Mouse (Mus musculus): ENCODE data around the gene Cabin1. TPM values are rescaled to one million over a fixed set of nuclear protein-coding genes. Genes with fewer than 3 reads are reported as not detected.

The Cabin1 gene
- polyA plus RNA-seq (2012; rRNA removed) = 43.8 and 56.6 TPM in 2 replicates

GRCm38 (mm10) chr10:75763682-75764518, at the start of gene Cabin1:
Cabin1 (minus strand) TSS chr10:75764341.
- peak; percentile 99 for DNase-seq (ENCODE audit: low read depth)
- TF ChIP-seq POLR2A (IDR thresholded peaks at IDR 0.05; ENCODE audit: borderline replicate concordance, extremely low read depth, insufficient read depth, insufficient read length, poor library complexity, severe bottlenecking) (peak; percentile 57; the same call in 1 of the 2 replicates), CTCF (IDR thresholded peaks at IDR 0.05; ENCODE audit: borderline replicate concordance, extremely low read depth, insufficient read depth, insufficient read length) (no peak)

- no peak for TF ChIP-seq CTCF (IDR thresholded peaks at IDR 0.05; ENCODE audit: borderline replicate concordance, extremely low read depth, insufficient read depth, insufficient read length)
- TF ChIP-seq POLR2A (IDR thresholded peaks at IDR 0.05; ENCODE audit: borderline replicate concordance, extremely low read depth, insufficient read depth, insufficient read length, poor library complexity, severe bottlenecking) = no peak
- DNase-seq (ENCODE audit: low read depth) = no peak
Observed at GRCm38 (mm10) chr10:75804217-75804616, 40.1 kb upstream of the Cabin1 start.

- DNase-seq (ENCODE audit: low read depth) = peak; percentile 57
Observed at GRCm38 (mm10) chr10:75798176-75798696, 34.1 kb upstream of the Cabin1 start, which contains the start of gene Gstt1. Gstt1 (minus strand) TSS chr10:75798584.

GRCm38 (mm10) chr10:75797619-75798175, 33.6 kb upstream of the Cabin1 start:
- TF ChIP-seq POLR2A (IDR thresholded peaks at IDR 0.05; ENCODE audit: borderline replicate concordance, extremely low read depth, insufficient read depth, insufficient read length, poor library complexity, severe bottlenecking) = no peak
- no peak for TF ChIP-seq CTCF (IDR thresholded peaks at IDR 0.05; ENCODE audit: borderline replicate concordance, extremely low read depth, insufficient read depth, insufficient read length)
- DNase-seq (ENCODE audit: low read depth) = peak; percentile 58

More at GRCm38 (mm10) chr10:75798176-75798696, 34.1 kb upstream of the Cabin1 start, which contains the start of gene Gstt1:
- TF ChIP-seq CTCF (IDR thresholded peaks at IDR 0.05; ENCODE audit: borderline replicate concordance, extremely low read depth, insufficient read depth, insufficient read length) (no peak), POLR2A (IDR thresholded peaks at IDR 0.05; ENCODE audit: borderline replicate concordance, extremely low read depth, insufficient read depth, insufficient read length, poor library complexity, severe bottlenecking) (no peak)

DNA sequence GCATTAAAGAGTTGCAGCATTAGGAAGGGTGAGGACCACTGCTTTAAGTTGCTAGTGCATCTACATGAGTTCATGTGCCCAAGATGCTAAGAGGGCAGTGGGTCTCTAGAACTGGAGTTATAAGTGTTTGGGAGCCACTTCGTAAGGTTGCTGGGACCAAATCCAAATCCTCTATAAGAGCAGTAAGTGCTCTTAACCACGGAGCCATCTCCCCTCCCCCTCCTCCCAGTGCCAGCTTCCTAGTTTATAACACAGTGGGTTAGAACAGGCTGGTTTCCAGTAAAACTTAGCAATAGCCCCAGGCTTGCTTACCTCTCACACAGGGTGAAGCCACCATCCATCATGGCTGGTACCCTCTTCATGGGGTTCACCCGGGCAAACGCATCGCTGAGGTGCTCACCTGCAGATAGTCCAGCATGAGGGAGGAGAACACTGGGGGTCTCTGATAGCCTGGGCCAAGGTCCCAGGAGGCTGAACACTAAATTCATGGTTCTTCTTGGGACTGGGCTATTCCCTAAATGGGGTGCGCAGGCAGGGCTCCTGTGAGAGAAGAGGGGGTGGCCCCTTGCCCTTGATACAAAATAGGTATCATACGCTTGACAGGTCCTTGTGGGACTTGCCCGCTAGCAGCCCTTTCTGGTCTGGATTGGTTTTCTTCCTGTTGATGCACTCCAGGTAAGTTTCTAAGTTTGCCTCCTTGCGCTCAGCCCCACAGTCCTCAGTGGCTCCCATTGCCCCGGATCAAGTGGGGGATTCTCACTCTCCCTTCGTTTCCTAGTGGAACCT, 32.8 kb upstream of the Cabin1 start:
- TF ChIP-seq CTCF (IDR thresholded peaks at IDR 0.05; ENCODE audit: borderline replicate concordance, extremely low read depth, insufficient read depth, insufficient read length) = no peak
- no peak for TF ChIP-seq POLR2A (IDR thresholded peaks at IDR 0.05; ENCODE audit: borderline replicate concordance, extremely low read depth, insufficient read depth, insufficient read length, poor library complexity, severe bottlenecking)
- DNase-seq (ENCODE audit: low read depth) = no peak

DNA sequence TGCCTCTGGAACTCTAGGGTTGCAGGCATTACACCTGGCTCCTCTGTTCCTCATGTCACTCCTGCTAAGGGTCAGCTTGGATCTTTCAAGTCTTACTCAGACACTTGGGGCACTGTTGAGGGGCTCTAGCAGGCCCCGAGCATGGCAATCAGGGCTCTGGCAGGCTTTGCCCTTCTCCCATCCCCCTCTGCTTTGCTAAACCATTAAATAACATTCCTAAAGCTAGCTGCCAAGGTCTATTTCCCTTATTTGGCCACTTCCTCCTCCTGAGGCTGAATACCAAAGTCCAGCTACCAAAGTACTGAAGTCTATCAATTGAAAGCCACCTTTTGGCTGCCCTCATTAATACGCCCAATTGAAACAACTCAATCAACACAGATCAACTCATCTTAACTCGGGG, 30.7 kb upstream of the Cabin1 start:
- TF ChIP-seq CTCF (IDR thresholded peaks at IDR 0.05; ENCODE audit: borderline replicate concordance, extremely low read depth, insufficient read depth, insufficient read length) = no peak
- no peak for TF ChIP-seq POLR2A (IDR thresholded peaks at IDR 0.05; ENCODE audit: borderline replicate concordance, extremely low read depth, insufficient read depth, insufficient read length, poor library complexity, severe bottlenecking)

GRCm38 (mm10) chr10:75790773-75791172, 26.6 kb upstream of the Cabin1 start:
- TF ChIP-seq CTCF (IDR thresholded peaks at IDR 0.05; ENCODE audit: borderline replicate concordance, extremely low read depth, insufficient read depth, insufficient read length) (peak; percentile 20; the same call in 1 of the 2 replicates), POLR2A (IDR thresholded peaks at IDR 0.05; ENCODE audit: borderline replicate concordance, extremely low read depth, insufficient read depth, insufficient read length, poor library complexity, severe bottlenecking) (no peak)
- peak; percentile 23 for DNase-seq (ENCODE audit: low read depth)

More for the DNA sequence above, 30.7 kb upstream of the Cabin1 start:
- peak; percentile 42 for DNase-seq (ENCODE audit: low read depth)

DNA sequence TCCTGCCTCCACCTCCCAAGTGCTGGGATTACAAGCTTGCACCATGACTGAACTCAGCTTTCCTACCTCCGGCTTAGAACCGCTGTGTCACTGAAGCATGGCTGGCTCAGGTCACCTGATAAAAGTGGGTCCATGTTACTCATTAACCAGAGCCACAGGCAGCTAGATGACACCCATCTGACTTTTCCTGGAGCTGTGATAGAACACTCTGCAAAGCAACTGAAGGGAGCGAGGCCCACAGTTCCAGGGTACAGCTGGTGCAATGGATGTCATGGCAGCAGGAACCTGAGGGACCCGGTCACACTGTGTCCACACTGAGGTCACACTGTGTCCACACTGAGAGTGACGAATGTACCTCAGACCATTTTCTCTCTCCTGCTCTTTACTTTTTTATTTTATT, 25.7 kb upstream of the Cabin1 start:
- no peak for DNase-seq (ENCODE audit: low read depth)
- no peak for TF ChIP-seq CTCF (IDR thresholded peaks at IDR 0.05; ENCODE audit: borderline replicate concordance, extremely low read depth, insufficient read depth, insufficient read length)
- no peak for TF ChIP-seq POLR2A (IDR thresholded peaks at IDR 0.05; ENCODE audit: borderline replicate concordance, extremely low read depth, insufficient read depth, insufficient read length, poor library complexity, severe bottlenecking)

DNA sequence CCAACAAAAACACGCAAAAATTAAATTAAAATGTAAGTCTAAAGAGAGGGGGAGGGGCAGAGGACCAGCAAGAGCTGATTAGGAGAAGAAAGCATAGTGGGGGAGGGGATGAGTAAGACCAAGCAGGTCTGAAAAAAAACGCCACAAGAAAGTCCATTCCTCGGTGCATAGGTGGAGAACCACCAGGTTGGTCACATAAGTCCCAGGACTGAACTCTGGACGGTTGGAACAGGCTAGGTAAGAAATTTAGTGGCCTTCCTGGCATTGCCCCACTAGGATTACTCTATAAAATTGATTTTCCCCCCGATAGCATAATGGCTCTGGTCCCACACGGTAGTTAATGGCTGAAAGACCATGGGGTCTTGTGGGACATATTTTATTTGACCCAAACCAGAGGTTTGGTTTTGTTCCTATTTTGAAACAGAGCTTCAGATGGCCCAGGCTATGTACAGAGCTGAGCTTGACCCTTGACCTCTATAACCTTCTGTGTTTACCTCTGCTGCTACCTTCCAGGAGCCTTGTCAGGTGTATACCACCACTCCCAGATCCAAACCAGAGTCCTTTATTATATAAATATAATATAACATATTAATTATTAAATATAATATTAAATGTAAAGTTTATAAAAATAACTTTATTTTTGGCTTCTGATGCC, 25.1 kb upstream of the Cabin1 start:
- TF ChIP-seq POLR2A (IDR thresholded peaks at IDR 0.05; ENCODE audit: borderline replicate concordance, extremely low read depth, insufficient read depth, insufficient read length, poor library complexity, severe bottlenecking) = no peak
- TF ChIP-seq CTCF (IDR thresholded peaks at IDR 0.05; ENCODE audit: borderline replicate concordance, extremely low read depth, insufficient read depth, insufficient read length) = no peak
- no peak for DNase-seq (ENCODE audit: low read depth)

GRCm38 (mm10) chr10:75788277-75788676, 24.1 kb upstream of the Cabin1 start:
- TF ChIP-seq CTCF (IDR thresholded peaks at IDR 0.05; ENCODE audit: borderline replicate concordance, extremely low read depth, insufficient read depth, insufficient read length) = no peak
- no peak for TF ChIP-seq POLR2A (IDR thresholded peaks at IDR 0.05; ENCODE audit: borderline replicate concordance, extremely low read depth, insufficient read depth, insufficient read length, poor library complexity, severe bottlenecking)
- no peak for DNase-seq (ENCODE audit: low read depth)

All from brain, embryonic 14.5 days (tissue).